Mouse (Mus musculus) G1E (cell line): ENCODE measurements around the gene Pus3. TPM values are rescaled to one million over a fixed set of nuclear protein-coding genes. Genes with fewer than 3 reads are reported as not detected.

Experiments used
- ATAC-seq: 2 replicates; pipeline ENCODE4 v1.8.0; 2016; ENCODE audit warnings: mild to moderate bottlenecking; ENCODE audit not compliant: insufficient number of reproducible peaks, poor library complexity, low FRiP score, severe bottlenecking; ENCODE audit errors: extremely low read depth
- DNase-seq: peaks from one replicate; pipeline ENCODE4 v3.0.0; 2012; ENCODE audit warnings: low spot score
- H3K27me3 ChIP-seq: 2 replicates; pipeline ENCODE4 v1.6.1; 2012; ENCODE audit warnings: mild to moderate bottlenecking, low read length, inconsistent platforms; ENCODE audit not compliant: insufficient read depth
- H3K36me3 ChIP-seq: replicated peaks from 2 replicates; pipeline ENCODE3; 2012; ENCODE audit warnings: mild to moderate bottlenecking, inconsistent platforms
- H3K4me1 ChIP-seq: 2 replicates; pipeline ENCODE4 v1.6.1; 2012; ENCODE audit warnings: low read depth, low read length, inconsistent platforms, mixed read lengths; ENCODE audit not compliant: insufficient read depth
- H3K4me3 ChIP-seq: 2 replicates; pipeline ENCODE4 v1.5.1; 2012; ENCODE audit warnings: low read depth, mild to moderate bottlenecking, inconsistent platforms, low read length, moderate library complexity, mixed read lengths
- H3K9me3 ChIP-seq: replicated peaks from 2 replicates; pipeline ENCODE4 v1.6.1; 2012; ENCODE audit warnings: inconsistent platforms
- CTCF ChIP-seq: IDR thresholded peaks from 2 replicates; pipeline ENCODE4 v1.5.1; 2012; ENCODE audit warnings: low read depth, low read length, inconsistent platforms, mixed read lengths
- GATA1 ChIP-seq: IDR thresholded peaks from 2 replicates; pipeline ENCODE4 v1.6.1; 2012; ENCODE audit warnings: borderline replicate concordance, low read length, inconsistent platforms, mixed read lengths
- GATA2 ChIP-seq: IDR thresholded peaks from 2 replicates; pipeline ENCODE4 v1.6.1; 2012; ENCODE audit warnings: low read depth, low read length, inconsistent platforms, borderline replicate concordance
- POLR2AphosphoS5 ChIP-seq: IDR thresholded peaks from 2 replicates; pipeline ENCODE4 v1.6.1; 2012; ENCODE audit warnings: low read depth, low read length, inconsistent platforms; ENCODE audit not compliant: insufficient replicate concordance
- TAL1 ChIP-seq: conservative IDR thresholded peaks from 2 replicates; pipeline ENCODE4 v1.6.1; 2012; ENCODE audit warnings: low read depth, low read length, inconsistent platforms, mixed read lengths
- polyA plus RNA-seq: library from polyadenylated mRNA; stranded (reverse); fragments of >175 nt; gene quantifications from 2 replicates; pipeline ENCODE4 v1.2.3, GENCODE M21; 2012
- total RNA-seq, 2 experiments: library from RNA; stranded (forward) in 1 of 2; stranded (reverse) in 1 of 2; fragments of 200-1000 nt in 1 of 2; fragments of >200 nt in 1 of 2; fragmentation: Nextera tagmentation in 1 of 2; gene quantifications; 2 replicates each; pipeline ENCODE4 v1.2.3; 2014 to 2017

Pus3 gene
- total and polyA plus RNA-seq, 3 experiments: 1.6 to 57.3 (median 52.1) TPM

DNA sequence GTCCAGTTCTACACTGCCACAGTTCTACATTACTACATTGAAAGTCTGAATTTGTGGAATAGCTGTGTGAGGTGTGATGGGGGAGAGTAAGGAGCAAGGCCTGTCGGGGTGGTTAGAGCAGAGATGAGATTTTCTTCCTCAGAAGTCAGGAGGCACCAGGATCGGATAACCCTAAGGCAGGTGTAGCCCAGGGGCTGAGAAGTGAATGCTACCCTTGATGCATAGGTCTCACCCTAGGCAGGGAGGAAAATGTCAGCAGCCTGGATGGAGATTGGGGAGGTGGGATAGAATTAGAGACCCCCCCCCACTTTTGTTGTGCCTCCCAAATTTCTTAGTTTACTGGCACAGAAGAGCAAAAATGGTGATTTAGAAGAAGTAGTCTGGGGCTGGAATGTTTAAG lies 36.2 kb upstream of the Pus3 start:
- TF ChIP-seq POLR2AphosphoS5 (no peak), TAL1 (no peak), GATA1 (no peak), CTCF (no peak), GATA2 (no peak)
- no peak for DNase-seq
- no peaks in the 10 kb centered on the region for H3K9me3 ChIP-seq

DNA sequence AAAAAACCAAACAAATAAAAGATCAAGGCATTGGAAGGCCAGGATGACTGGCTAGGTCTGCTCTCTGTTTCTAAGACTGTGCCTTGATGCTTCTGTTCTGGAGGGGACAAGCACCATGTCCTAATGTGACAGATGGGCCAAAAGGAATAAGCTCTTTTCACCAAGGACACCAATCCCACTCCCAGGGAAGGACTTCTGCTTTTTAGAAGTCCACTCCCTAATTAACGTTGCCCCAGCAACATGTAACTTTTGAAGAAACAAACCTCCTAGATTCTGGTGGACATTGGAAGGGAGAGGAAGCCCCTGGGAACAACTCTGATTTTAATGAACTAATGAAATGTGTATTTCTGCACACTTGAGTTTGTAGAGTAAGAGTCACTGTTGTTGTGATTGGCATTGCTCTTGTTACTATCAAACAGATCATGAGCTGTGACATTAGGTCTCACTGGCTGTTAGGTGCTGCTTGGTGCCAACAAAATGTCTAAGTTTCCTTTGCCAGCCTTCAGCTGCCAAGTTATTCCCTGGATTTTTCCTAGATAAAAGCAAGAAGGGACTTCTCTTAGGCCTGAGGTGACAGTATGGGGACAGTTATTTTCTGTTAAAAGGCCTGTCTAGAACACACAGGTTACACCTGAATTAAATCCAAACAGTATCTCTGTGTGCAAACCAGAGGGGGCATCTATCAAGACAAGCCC lies 35.4 kb upstream of the Pus3 start:
- no peaks in the 10 kb centered on the region for H3K4me1 ChIP-seq
- no peaks in the 10 kb centered on the region for H3K36me3 ChIP-seq
- ATAC-seq (no peak), DNase-seq (no peak)
- TF ChIP-seq TAL1 (no peak), GATA1 (no peak)
- H3K9me3 ChIP-seq: no peaks in the 10 kb centered on the region
- H3K27me3 ChIP-seq: peaks cover 6% of the 10 kb centered on the region; the same call in 1 of the 2 replicates
- no peak overlapping the region for H3K4me3 ChIP-seq

More for the DNA sequence above, 36.2 kb upstream of the Pus3 start:
- H3K4me3 ChIP-seq: no peak overlapping the region
- H3K4me1 ChIP-seq: no peaks in the 10 kb centered on the region
- no peaks in the 10 kb centered on the region for H3K36me3 ChIP-seq
- peaks cover 6% of the 10 kb centered on the region; the same call in 1 of the 2 replicates for H3K27me3 ChIP-seq
- no peak for ATAC-seq

DNA sequence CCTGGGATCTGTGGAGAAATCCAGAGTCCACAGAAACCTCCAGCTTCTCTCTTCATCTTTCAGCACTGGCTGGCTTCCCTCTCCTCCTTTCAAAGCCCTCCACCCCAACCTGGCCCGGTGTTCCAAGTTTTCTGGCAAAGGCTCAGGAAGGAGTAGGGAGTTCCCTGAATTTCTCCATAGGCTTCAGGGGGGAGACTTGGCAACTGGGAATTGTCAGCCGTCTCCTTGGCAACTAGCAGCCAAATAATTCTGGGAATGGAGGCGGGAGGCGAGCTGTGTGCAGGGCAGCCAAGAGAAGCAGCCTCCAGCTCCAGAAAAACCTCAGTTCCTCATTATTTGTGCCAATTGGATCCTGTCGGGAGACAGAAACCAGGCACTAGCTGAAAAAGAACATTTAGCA lies 34.9 kb upstream of the Pus3 start:
- Histone ChIP-seq H3K27me3 (0 out of 2 replicates have a peak, but pooled peaks cover 6% of the 10 kb centered on the region), H3K9me3 (no peaks in the 10 kb centered on the region), H3K36me3 (no peaks in the 10 kb centered on the region), H3K4me3 (no peak overlapping the region), H3K4me1 (no peaks in the 10 kb centered on the region)
- TF ChIP-seq POLR2AphosphoS5: no peak
- no peak for TF ChIP-seq GATA1
- TF ChIP-seq TAL1: no peak
- no peak for TF ChIP-seq GATA2
- TF ChIP-seq CTCF: no peak
- no peak for ATAC-seq
- no peak for DNase-seq

GRCm38 (mm10) chr9:35523941-35524411 lies 34.4 kb upstream of the Pus3 start:
- ATAC-seq: no peak
- no peaks in the 10 kb centered on the region for H3K36me3 ChIP-seq
- no peaks in the 10 kb centered on the region for H3K9me3 ChIP-seq
- 0 out of 2 replicates have a peak, but pooled peaks cover 6% of the 10 kb centered on the region for H3K27me3 ChIP-seq
- H3K4me1 ChIP-seq: no peaks in the 10 kb centered on the region
- no peak for DNase-seq
- no peak overlapping the region for H3K4me3 ChIP-seq
- no peak for TF ChIP-seq CTCF
- TF ChIP-seq GATA1: no peak
- no peak for TF ChIP-seq TAL1
- TF ChIP-seq GATA2: no peak
- TF ChIP-seq POLR2AphosphoS5: no peak

DNA sequence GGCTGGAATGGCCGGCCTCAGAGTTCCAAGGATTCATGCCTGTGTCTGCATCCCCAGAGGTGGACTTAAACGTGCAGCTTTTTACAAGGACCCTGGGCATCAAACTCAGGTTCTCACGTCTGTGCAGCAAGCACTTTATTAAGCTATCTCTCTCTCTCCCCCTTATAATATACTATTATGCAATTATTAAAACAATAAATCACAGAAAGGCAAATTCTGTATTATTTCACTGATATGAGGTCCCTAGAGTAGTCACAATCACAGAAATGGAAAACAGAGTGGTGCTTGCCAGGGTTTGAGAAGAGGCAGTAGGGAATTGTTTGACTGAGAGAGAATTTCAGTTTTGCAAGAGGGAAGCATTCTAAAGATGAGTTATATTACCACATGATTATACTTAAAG lies 29.3 kb upstream of the Pus3 start:
- Histone ChIP-seq H3K27me3 (peaks cover under 1% of the 10 kb centered on the region; the same call in 1 of the 2 replicates), H3K36me3 (no peaks in the 10 kb centered on the region), H3K4me1 (no peaks in the 10 kb centered on the region), H3K4me3 (no peak overlapping the region), H3K9me3 (no peaks in the 10 kb centered on the region)
- DNase-seq (no peak), ATAC-seq (no peak)
- TF ChIP-seq TAL1 (no peak), CTCF (no peak), GATA1 (no peak), POLR2AphosphoS5 (no peak), GATA2 (no peak)

- DNase-seq (no peak), ATAC-seq (no peak)
- Histone ChIP-seq H3K9me3 (no peaks in the 10 kb centered on the region), H3K27me3 (peaks cover 2% of the 10 kb centered on the region; the same call in 1 of the 2 replicates), H3K4me1 (no peaks in the 10 kb centered on the region), H3K4me3 (no peak overlapping the region), H3K36me3 (no peaks in the 10 kb centered on the region)
- TF ChIP-seq CTCF: no peak
- no peak for TF ChIP-seq TAL1
- no peak for TF ChIP-seq GATA2
- TF ChIP-seq POLR2AphosphoS5: no peak
- TF ChIP-seq GATA1: no peak
Observed at GRCm38 (mm10) chr9:35529796-35530195, 28.6 kb upstream of the Pus3 start.

DNA sequence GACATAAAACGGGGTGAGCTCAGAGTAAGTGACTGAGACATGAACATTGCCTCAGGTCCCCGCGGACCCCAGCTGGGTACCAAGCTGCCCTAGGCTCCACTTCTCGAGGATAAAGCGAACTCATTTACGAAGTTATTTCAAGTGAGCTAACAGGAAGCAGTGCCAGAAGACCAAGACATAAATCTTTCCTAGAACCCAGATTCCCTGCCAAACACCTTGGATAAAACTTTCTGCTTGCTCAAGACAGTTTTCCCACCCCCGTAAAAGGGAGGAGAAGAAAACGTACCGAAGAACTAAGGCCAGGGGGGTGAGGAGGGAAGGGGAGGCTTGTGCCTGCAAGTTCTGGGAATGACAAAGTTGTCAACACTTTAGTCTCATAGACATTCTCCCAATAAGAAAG lies 25.1 kb upstream of the Pus3 start:
- ATAC-seq: no peak

More for the DNA sequence above, 25.1 kb upstream of the Pus3 start:
- peaks cover 2% of the 10 kb centered on the region; the same call in 1 of the 2 replicates for H3K27me3 ChIP-seq
- no peak for DNase-seq
- no peaks in the 10 kb centered on the region for H3K9me3 ChIP-seq
- no peak overlapping the region for H3K4me3 ChIP-seq
- peaks cover 3% of the 10 kb centered on the region; the same call in 1 of the 2 replicates for H3K4me1 ChIP-seq
- H3K36me3 ChIP-seq: no peaks in the 10 kb centered on the region
- TF ChIP-seq CTCF: no peak
- no peak for TF ChIP-seq GATA2
- no peak for TF ChIP-seq TAL1
- no peak for TF ChIP-seq POLR2AphosphoS5
- TF ChIP-seq GATA1: no peak
